Mouse (Mus musculus): Measurements from ENCODE around the gene Wdr91.

The Wdr91 gene

DNA sequence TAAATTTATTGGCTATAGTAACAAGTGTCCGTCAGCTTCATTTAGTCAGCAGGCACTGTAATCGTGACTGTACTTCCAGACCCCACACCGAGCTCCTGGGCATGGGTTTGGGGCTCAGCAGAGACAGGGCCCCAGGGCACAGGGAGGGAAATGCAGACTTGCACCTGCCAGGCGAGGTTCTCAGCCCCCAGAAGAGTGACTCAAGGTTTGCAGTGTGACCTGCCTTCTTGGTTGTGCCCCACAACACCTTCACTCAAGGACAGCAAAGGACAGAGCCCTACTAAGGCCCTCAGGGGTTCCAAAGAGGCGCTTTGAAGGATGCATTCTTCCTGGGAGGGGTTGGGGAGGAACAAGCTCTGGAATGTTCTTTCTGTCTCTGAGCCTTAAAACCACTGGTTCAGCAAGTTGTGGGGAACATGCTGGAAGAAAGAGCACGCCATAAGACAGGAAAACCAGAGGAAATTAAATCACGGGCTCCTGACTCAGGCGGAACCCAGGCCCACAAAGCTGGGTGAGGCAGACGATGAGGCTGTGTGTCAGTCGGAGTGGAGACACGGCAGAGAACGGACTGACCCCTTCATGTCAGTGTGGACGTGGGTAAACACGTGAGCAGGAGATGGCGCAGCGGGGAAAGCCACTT is 31.5 kb downstream of the Wdr91 start:
- DNase-seq (ENCODE audit: low spot score): no peak

DNA sequence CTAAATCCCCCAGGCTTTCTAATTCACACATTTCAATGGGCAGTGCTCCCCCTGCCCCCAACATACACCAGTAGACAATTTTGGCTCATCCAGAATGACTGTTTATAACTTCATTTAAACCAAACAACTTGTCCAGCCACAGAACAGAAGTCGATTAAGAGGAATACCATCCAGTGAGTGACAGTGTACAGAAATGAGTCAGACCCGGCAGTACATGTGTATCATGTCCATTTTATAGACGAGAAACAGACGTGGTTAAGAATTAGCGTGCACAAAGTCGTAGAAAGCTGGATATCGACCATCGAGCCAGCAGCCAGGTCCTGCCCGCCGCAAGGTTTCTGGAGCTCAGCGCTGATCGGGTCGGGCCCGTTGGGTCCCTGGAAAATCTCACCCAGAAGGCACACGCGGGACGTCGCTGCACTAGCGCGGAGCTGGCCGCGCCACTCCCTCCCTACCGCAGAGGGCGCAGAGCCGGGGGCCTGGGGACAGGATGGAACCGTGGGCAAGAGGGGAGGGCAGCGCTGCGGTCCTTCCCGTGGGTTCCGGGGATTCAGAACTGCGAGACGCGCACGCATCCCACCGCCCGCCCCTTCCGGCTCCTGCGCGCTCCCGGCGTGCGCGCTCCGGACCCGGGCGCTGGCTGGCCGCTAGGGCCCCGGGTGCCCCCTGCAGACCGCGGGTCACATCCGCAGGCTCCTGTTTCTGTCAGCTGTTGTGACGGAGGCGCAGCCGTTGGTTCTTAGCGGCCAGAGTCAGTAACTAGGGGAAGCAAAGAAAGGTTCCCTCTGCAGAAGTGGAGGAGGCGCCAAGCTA is 33.0 kb downstream of the Wdr91 start, which contains the start of gene Cyren:
Cyren (minus strand) TSS at position 552 of the 813 bp plus-strand sequence.
- DNase-seq (ENCODE audit: low spot score): peak; percentile 95

GRCm38 (mm10) chr6:34876835-34877156 is 33.9 kb downstream of the Wdr91 start:
- DNase-seq (ENCODE audit: low spot score): no peak

- peak; percentile 45 for DNase-seq (ENCODE audit: low spot score)
Measured at GRCm38 (mm10) chr6:34875966-34876834, 34.5 kb downstream of the Wdr91 start.

GRCm38 (mm10) chr6:34875268-34875761 is 35.4 kb downstream of the Wdr91 start:
- peak; percentile 43 for DNase-seq (ENCODE audit: low spot score)

GRCm38 (mm10) chr6:34874101-34874921 is 36.4 kb downstream of the Wdr91 start:
- peak; percentile 76 for DNase-seq (ENCODE audit: low spot score)

DNA sequence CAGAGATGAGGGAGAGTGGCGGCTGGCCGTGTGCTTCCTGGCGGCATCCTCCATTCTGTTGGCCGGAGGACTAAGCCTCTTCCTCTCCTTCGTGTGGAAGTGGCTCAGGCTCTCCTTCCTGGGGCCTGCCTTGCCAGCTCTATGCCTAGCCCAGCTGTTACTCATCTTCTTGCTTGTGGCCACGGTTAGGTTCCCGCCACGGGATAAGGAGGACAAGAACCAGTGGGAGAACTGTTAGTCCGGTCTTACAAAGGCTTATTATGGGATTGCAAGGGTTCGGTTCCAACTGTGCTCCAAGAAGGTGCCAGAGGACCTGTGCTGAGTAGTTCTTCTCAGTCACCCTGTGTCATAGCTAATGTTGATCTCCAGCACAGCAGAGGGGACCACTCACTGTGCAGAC is 37.8 kb downstream of the Wdr91 start:
- peak; percentile 25 for DNase-seq (ENCODE audit: low spot score)

DNA sequence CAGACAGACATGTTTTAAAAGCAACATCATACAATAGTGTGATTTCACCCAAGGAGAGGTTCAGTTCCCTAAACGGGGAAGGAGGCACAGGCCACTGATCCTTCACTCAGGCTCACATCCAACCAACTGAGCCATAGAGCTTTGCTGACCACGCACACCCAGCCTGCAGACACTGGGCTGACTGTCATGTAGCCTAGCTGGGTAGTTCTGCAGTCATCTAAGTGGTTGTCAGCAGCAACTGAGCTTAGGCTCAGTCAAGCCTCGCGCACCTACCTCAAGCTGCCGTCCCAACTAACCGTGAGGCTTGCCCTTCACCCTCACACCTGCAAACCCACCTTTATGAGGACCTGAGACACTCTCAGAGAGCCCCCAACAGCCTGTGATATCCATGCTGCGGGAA is 38.7 kb downstream of the Wdr91 start:
- DNase-seq (ENCODE audit: low spot score): peak; percentile 25

GRCm38 (mm10) chr6:34870724-34871123 is 40.0 kb downstream of the Wdr91 start:
- DNase-seq (ENCODE audit: low spot score): peak; percentile 30

- peak; percentile 25 for DNase-seq (ENCODE audit: low spot score)
Measured at GRCm38 (mm10) chr6:34870136-34870535, 40.5 kb downstream of the Wdr91 start.

GRCm38 (mm10) chr6:34869225-34869915 is 41.3 kb downstream of the Wdr91 start:
- DNase-seq (ENCODE audit: low spot score): no peak

DNA sequence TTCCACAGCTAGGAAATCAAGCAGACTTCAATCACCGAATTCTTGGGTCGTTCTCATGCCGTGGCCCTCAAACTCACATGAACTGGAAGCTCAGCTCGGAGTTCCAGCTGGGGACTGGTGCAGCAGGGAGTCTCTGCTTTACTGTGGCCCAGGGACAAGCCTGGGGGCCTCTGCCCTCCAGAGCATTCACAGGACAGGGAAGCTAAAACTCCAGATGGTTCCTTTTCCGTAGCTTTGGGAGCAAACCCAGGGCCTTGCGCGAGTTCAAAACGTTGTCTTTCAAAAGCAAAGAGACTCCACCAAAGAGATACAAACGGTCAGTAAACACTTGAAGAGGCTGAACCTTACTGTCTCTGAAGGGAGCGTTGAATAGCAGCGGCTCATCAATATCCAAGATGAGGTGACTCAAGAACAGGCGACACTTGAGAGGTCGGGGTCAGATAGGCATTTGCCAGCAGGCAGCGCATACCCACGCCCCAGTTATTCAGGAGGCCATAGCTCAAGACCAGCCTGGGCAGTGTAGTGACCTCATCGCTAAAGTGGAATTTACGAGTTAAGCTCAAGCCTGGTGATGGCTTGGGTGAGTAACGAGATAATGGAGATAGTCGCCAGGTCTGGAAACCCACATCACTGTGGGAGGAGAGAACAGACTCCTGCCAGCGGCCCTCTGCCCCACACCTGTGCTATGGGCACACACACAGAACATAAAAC is 42.0 kb downstream of the Wdr91 start:
- DNase-seq (ENCODE audit: low spot score): peak; percentile 31

DNA sequence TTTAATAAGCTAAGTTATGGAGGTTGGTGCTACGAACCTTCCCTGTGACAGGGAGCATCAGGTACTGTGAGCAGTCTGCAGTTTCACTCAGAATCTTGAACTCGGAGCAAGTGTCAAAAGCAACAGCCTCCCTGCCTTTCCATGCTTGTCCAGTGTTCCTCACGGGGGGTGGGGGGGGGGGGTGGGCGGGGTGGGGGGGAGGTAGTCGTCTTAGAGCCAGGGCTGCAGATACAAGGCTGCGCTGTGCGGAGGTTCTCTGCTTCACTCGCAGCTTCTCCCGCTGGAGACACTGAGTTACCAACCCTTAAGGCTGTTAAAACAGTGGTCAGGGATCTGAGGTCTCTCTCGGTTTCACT is 42.7 kb downstream of the Wdr91 start:
- DNase-seq (ENCODE audit: low spot score): no peak

GRCm38 (mm10) chr6:34867301-34867994 is 43.2 kb downstream of the Wdr91 start:
- DNase-seq (ENCODE audit: low spot score): peak; percentile 33

DNA sequence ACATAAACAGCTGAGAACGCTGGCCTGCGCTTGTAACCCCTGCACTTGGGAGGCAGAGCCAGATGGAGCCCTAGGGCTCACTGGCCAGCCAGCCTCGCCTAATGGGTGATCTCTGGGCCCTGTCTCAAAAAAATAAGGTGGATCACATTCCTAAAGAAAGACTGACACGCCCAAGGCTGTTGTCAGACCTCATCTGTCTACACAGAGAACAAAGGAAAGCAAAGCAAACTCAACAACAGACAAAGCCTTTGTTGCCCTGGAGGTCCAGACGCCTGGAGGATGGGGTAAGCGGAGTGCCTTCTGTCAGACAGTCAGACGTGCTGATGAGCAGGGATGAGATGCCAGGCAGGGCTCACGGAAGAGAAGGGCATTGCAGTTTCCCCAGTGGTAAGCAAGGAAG is 43.9 kb downstream of the Wdr91 start:
- peak; percentile 32 for DNase-seq (ENCODE audit: low spot score)

DNA sequence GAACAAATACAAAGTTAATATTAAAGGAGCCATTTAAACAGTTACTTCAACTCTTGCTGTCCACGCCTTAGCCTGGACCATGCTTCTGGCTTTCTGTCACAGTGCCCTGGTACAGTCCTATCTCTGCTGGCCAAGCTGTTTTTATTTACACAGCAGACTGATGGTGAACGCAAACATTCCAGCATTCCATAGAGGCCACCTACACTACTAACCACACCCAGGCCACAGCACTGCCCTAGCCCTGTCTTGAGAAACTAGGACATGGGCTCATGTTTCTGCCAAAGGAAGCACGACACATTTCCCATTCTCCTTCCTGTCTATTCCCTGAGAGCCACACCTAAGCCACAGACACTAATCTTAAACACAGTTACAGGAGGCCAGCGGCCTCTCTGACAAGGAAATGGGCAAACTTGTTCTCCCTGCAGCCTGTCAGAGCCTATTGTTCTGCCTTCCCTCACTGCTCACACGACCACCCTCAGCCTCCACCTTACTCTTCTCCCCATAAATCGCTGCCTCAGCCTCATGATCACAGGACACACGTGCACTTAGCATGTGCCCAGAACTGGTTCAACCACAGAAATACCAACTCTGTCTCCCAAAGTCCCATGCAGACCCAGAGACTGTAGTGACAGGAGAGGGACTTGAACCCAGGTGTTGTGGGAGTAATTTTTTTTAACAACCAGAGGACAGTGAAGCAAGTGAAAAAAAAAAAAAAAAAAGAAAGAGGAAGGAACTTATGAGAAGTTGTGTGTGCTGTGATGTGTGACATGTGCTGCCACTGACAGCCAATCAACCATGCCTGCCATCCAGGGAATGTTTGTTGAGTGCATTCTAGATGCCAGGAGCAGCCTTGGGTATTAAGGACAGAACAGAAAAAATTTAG is 44.7 kb downstream of the Wdr91 start:
- peak; percentile 16 for DNase-seq (ENCODE audit: low spot score)

GRCm38 (mm10) chr6:34865213-34865612 is 45.5 kb downstream of the Wdr91 start:
- DNase-seq (ENCODE audit: low spot score): peak; percentile 43

DNA sequence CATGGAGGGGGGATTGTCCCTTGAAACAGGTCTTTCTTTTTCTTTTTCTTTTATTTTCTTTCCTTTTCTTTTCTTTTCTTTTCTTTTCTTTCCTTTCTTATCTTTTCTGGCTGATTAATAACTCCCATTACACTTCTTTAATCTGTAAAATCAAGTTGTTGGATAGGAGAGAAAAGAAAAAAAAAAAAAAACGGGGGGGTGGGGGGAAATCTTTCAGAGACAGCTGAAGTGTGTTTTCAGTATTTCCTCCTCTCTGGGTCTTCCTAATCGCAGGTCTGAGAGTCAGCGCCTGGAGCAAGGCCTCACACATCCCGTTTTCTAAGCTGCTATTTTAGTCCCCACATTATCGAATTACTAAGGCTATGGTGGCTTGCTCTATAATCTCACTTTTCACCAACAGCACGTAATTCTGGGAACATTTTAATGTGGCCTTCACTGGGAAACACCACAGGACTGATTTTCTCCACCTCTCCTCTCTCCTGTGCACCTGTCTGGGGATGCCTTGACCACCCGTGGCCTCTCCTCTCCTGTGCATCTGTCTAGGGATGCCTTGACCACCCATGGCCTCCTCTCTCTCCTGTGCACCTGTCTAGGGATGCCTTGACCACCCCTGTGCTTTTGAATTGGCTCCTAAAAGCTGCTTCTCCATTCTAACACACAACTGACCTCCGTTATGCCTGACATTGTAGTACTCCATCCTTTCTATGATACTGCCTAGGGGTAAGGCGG is 46.7 kb downstream of the Wdr91 start:
- no peak for DNase-seq (ENCODE audit: low spot score)

Data from testis, postnatal 10 days (tissue).